Mouse (Mus musculus): ENCODE measurements around the gene Mob1b.

DNA sequence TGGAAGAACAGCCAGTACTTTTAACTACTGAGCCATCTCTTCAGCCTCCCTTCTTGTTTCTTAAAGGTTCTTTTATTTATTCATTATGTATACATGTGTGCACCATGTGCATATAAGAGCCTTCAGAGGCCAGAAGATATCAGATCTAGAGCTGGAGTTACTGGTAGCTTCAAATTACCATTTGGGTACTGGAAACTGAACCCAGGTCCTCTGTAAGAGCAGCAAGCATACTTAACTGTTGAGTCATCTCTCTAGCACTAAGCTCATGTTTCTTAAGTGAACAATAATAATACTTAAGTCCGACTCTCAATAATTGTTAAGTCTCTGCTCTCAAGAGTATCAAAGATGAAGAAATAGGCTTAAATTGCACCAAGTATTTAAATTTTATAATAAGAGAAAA lies 27.1 kb downstream of the Mob1b start:
- TF ChIP-seq CTCF (conservative IDR thresholded peaks at IDR 0.05; ENCODE audit: insufficient read depth, insufficient read length, low read depth, low read length) (no peak), POLR2A (IDR thresholded peaks at IDR 0.05; ENCODE audit: low read depth, low read length) (no peak)

All from kidney, adult 2 months (tissue).